Mouse (Mus musculus) right cerebral cortex, postnatal 4 days (tissue): ENCODE results near the gene Apela.

Experiments used
- DNase-seq: peaks from one replicate; pipeline ENCODE4 v3.0.0-alpha.2; 2022

Gene Apela

DNA sequence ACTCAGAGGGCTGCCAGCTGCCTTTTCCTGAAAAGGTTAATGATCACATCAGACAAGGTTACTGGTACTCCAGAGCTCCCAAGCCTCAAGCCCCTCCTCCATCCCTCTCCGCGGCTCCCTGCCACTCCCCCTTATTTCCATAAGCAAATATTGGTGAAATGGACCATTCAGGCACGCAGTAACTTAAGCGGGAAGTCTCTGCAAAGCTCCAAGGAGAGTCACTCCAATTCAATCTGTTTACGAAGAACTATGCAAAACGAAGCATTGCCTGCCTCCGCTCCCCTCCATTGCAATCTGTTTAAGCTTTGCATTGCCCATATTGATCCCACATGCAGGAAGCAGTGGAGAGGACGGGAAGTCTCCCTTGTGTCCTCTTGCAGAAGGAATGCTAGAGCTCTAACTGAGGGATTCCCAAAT, at the start of gene Apela:
Gene Apela (minus strand): TSS at position 220 of the 417 bp plus-strand sequence.
- no peak for DNase-seq

GRCm38 (mm10) chr8:65085680-65086079, 48.5 kb upstream of the Apela start:
- DNase-seq = no peak

DNA sequence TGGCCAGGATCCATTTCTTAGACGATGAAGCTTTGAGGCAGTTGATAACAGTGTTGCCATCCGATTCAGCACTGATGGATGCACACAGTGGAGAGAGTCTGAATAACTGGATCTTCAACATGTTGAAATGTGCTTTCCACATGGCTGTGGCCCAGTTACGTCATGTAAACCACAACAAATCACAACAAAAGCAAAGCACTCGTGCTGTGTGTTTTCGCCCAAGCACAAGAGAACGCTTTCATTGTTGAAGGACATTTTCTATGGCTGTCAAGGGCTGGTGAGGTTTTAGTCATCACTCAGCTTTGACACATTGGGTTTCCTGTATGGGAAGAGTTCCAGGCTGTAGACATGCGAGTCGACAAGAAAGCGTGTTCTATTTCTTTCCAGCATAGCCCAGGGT, 43.6 kb upstream of the Apela start:
- no peak for DNase-seq

DNA sequence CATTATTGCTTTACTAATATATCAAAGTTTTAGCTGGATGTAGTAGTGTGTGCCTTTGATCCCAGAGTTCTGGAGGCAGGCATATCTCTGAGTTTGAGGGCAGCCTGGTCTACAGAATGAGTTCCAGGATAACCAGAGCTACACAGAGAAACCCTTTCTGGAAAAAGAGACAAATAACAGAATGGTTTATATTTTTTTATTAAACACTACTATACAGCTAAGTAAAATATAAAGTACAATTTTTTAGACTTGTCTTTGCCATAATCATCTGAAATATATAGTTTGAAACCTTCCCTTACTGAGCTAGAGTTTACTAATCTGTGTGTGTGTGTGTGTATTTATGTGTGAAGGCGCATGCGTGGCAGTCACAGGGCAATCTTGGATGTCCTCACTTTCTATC, 37.6 kb upstream of the Apela start, which contains the start of gene Gm10663:
Gene Gm10663 (plus strand): TSS at position 301 of the 400 bp plus-strand sequence.
- DNase-seq = no peak

- DNase-seq = no peak
Observed at GRCm38 (mm10) chr8:65070996-65071395, 33.9 kb upstream of the Apela start.

DNA sequence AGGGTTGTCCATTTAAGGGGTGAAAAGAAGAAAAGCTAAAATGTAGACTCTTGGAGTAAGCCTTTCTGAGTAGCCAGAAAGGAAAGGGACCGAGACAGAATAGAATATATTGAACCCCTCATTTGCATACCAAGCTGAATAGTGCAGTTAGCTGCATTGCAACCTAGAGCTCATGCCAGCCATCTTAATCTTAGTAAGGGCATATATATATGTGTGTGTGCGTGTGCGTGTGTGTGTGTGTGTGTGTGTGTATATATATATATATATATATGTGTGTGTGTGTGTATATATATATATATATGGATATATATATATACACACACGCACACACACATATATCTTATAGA, 31.3 kb upstream of the Apela start:
- DNase-seq = no peak

DNA sequence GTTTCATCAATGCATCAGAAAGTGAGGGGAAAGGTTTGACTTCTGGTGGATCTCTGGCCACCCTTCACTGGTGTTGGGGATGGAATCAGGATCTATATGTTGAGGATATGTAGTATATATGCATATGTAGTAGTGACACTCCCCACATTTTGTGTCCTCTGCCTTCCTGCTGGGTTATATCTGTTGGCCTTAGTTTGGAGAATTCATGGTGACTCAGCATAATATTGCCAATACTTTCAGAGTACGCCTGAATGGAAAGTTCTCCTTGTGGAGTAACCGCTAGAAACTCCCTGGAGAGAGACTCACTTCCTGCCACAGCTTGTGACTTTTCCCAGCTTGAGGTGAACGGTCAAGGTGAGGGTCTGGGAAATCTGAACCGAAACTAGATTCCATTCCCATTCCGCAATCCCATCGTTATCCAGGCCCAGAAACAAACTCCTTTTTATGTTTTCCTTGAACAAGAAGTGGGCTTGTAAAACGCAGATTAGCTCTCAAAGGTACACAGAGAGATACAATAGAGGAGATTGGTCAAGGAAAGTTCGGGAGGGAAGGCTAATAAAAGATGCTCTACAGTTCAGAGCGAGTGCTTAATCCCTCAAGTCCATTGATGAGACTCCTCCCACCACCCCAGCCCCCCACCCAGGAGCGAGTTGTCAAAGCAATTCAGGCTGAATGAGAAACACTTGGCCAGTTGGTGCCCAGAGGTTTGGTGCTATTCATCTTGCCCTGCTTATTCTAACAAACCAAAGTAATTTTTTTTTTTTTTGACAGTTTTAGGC, 30.7 kb upstream of the Apela start:
- DNase-seq = no peak

- no peak for DNase-seq
Observed at GRCm38 (mm10) chr8:65067031-65067430, 29.9 kb upstream of the Apela start.

DNA sequence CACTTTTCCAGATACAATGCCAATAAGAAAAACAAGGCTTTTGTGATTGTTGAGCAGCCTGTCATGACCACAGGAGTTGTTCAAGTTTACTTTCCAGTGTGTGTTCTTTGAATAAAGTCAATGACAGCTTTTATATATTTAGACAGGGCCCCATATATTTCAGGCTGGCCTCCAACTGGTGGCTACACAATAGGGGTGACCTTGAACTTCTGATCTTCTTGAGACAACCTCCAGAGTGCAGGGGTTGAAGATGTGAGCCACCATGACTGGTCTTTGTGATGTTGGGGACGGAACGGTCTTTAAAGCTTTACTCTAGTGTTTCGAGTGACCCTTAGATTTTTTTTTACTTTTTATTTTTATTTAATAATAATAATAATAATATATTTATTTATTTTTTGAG, 28.5 kb upstream of the Apela start:
- no peak for DNase-seq

DNA sequence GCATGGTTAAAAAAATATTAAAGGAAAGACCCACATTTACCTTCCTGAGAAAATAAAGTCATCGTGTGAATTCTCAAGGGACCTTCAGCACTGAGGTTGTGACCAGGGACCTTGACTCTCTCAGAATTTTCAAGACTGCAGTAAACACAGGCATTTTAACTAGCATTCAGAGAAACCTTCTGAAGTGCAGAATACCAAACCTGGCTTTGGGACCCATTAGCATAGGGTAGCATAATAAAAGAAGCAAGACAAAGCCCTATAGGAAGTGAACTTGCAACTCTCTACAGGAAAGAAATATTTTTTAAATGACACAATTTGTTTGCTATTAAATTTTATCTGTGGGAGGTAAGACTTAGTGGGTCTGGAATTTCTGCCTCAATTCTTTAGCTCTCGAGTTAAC, 26.9 kb upstream of the Apela start:
- DNase-seq = no peak

DNA sequence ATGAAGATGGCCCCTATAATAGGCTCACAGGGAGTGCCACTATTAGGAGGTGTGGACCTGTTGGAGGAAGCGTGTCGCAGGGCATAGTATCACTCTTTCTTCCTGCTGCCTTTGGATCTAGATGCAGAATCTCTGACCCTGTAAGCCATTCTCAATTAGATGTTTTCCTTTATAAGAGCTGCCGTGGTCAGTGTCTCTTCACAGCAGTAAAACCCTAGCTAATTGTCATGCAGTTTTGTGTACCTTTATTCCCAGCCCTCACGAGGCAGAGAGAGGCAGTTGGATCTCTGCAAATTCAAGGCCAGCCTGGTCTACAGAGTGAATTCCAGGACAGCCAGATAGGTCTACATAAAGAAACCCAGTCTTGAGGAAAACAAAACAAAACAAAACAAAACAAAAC, 25.1 kb upstream of the Apela start:
- no peak for DNase-seq

DNA sequence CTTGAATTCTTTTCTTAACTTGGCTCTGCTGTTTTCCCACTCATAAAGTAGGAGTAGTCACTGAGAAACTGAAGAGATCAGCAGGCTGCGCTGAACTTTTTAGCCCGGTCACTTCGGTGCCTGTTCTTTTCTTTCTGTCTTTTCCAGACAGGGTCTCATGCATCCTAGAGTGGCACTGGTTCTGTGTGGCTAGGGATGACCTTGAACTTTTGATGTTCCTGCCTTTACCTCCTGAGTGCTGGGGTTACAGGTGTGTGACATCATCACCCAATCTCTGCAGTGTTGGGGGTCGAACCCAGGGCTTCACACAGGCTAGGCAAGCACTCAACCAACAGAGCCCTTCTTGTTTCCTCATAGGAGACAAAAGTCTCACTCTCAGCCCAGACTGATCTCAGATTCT, 19.6 kb upstream of the Apela start:
- DNase-seq = no peak

DNA sequence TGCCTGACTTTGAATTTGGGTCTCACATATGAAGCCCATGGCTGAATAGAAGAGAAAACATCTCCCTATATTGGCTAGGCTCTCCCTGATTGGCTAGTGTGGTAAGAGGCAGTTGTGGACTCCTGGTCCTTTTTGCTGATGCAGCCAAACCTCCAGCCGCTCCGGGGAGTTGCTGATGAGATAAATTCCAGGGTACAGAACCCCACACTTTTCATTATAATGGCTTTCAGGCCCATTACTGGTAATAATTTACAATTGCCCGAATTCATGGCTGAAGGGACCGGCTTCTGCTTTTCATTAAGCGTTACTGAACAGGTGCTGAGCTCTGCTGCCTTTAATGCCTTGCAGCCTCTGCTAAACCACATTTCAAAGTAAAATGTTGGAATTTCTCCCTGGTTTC, 16.8 kb upstream of the Apela start:
- no peak for DNase-seq

DNA sequence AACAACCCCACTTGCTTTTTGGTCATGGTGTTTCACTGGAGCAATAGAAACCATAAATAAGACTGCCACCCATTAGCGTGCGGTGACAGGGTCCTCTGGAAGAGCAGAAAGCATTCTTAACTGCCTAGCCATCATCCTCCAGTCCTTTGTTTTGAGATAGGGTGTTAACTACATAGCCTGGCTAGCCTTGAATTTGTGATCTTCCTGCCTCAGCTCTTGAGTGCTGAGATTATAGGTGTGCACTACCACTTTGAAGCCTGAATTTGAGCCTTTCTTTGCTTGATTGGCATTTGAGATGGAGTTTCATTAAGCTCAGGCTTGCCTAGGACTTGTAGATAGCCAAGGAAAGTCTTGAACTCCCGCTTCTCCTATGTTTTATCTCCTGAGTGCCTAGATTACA, 16.4 kb upstream of the Apela start:
- DNase-seq = no peak

DNA sequence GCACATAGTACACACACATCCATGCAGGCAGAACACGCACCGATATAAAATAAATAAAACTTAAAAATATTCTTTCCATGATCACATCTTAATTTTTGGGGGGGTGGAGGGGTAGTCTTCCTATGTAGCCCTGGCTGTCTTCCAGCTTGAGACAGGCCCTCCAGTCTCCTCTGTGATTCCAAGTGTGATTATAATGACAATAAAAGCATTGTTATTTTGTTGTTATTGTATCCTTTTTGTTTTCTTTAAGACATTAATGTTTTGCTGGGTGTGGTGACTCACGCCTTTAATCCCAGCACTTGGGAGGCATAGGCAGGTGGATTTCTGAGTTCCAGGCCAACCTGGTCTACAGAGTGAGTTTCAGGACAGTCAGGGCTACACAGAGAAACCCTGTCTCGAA, 10.7 kb upstream of the Apela start:
- DNase-seq = no peak

DNA sequence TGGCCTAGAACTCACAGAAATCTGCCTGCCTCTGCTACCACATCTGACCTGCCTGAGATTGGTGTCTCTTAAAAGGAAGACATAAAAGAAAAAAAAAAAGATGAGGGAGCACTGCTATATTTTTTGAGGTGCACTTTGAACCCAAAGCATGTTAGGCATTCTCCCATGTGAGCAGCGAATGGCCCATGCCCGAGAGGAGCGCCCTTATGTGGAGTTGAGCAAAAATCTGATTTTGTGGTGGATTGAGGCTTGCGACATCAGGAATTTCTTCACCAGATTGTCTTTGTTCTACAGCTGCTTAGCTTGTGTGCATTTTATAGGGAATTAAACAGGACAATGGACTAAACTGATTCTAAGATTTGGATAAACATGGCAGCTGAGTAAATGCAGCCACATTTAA, 10.1 kb upstream of the Apela start:
- DNase-seq = no peak

DNA sequence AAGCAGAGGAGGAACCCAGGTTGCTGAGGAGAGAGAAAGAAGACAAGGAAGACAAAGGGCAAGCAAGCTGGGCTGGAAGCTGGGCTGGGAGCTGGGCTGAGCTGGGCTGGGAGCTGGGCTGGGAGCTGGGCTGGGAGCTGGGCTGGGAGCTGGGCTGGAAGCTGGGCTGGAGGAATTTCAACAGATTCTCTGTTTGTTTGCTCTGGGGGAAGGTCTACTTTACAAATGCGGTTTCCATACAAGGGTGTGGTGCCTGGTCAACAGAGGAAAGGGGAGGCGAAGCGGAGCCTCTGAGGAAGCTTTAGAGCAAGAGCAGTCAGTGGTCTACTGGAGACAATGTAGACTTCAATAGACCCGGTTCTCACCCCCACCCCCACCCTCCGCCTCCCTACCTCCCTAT, 9.4 kb upstream of the Apela start:
- no peak for DNase-seq

- no peak for DNase-seq
Observed at GRCm38 (mm10) chr8:65034136-65034535, 3.0 kb downstream of the Apela start.

DNA sequence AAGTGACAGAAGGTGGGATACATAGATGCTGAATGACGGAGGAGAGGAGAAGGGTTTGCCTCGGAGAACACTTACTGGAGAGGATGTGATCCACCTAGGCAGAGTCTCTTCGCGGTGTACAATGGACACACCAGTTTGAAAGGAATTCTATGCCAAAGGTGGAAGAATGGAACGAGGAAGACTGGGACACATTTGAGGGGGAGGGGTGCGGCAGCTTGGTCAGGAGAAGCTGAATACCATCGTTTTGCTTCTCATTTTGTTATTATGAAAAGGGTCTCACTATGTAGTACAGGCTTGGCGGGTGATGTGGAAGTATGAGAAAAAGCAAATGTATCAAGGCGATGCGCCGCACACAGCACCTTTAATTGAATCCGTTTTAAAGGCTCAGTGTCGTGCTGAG, 4.1 kb downstream of the Apela start:
- DNase-seq = no peak

DNA sequence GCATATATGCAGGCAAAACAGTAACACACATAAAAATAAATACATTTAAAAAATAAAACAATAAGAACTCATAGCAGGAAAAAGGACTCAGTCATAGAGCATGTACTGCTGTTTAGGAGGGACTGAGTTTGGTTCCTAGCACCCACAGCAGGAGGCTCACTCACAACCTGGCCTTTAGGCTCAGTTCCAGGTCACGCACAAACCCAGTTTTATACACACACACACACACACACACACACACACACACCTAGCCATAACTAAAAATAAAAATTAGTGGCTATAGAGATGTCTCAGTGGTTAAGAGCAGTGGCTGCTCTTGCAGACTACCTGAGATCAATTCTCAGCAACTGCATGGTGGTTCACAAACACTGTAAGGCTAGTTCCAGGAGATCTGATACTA, 5.0 kb downstream of the Apela start:
- DNase-seq = no peak

DNA sequence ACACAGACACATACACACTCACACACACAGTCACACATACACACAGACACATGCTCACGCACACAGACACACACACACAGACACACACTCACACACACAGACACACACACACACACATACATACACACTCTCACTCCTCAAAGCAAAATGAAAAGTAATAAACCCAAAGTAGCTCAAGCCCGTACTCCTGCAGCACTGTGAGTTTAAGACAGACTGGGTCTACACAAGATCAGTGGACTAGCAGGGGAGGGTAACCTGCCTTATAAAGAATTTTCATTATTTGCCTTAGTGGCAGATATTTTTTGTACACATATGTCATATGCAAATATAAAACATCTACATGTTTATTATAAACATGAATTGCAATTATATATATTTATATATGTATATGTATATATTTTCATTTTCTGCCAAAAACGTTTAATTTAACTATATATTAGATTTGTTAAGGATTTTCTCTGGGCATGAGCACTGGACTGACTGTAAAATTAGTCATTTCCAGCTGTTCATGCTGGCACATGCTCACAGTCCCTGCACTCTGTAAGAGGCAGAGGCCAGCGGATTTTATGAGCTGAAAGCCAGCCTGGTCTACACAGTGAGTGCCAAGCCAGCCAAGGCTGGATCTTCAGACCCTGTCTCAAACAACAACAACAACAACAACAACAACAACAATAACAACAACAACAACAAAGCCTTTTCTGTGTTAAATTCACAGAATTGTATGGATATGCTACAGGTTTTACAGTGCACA, 6.2 kb downstream of the Apela start:
- no peak for DNase-seq

- DNase-seq = no peak
Observed at GRCm38 (mm10) chr8:65029776-65030175, 7.4 kb downstream of the Apela start.

DNA sequence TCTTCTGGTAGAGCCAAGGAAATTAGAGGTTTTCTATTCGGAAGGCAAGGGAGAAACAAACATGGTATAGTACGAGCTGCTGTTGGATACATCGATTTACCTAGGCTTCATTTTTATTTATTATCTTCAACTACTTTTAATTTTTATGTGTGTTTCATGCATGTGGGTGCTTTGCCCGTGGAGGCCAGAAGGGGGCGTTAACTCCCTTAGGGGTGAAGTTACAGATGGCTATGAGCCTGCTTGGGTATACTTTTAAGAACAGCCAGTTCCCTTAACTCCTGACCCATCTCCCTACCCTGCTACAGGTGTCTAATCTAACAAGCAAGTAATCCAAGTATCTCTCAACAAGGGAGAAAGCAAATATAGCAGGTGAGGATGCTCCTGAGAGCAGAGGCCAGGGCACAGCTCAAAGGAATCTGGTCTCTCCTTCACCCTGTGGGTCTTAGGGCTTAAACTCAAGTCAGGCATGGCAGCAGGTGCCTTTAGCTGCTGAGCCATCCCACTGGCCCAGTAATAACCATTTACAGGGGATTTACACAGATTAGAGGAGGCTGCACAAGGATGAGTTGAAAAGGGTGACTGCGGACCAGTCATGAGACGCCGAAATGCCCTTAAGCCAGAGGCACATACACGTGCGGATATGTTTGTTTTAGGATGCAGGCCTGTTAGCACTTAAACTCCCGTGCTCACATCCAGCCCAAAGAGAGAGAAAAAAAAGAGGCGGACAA, 8.0 kb downstream of the Apela start:
- DNase-seq = no peak

DNA sequence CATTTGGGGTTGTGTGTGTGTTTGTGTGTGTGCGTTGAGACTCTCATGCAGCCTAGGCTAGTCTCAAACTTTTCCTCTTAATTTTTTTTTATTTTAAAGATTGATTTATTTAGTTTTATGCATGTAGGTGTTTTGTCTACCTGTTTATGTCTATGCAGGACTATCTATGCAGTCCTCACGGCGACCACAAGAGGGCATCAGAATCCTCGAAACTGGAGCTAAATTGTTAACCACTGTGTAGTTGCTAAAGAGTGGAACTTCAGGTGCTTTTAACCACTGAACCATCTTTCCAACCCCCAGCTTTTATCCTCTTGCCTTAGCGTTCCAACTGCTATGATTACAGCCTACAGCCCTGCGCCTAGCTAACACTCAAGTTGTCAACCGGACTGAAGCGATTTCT, 14.7 kb downstream of the Apela start:
- peak; percentile 75 for DNase-seq
